Comparison of ENCODE assay signal across 10 mouse cellular contexts in the genomic region with DNA sequence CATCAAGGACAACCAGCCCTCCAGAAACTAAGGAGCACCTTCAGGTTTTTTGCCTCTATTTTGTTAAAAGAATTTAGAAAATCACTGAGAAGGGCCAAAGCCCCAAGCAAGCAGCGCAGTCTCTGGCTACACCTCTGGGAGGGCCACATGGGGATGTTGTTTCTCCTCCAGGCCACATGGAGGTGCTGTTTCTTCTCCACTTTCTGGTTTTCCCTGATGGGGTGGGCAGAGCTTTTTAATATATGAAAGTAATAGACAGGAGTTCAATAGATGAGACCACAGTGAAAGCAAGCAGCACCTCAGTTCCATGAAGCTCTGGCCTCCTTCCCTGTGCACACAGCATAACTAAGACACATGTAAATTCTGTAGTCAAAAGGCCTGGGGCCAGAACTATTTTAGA.
A peak's percentile ranks its signal among the peaks of the same experiment; 100 is the strongest.
DNase-seq lines count a peak whose midpoint lies in the region; ATAC-seq and TF ChIP-seq lines count a peak whose summit lies in the region.
"Had no signal": no experiment of that assay in that cellular context is flagged by ENCODE, and none has a peak within 500 bp of the region (broad histone marks: within the 10 kb centered on the region; RNA-seq: fewer than 3 reads in every experiment).

No protein-coding gene starts in this region.

- peak; percentile 42 to 46 for DNase-seq in cerebellum, postnatal 10 days
- no peak for DNase-seq in cerebellum, adult 2 months
- DNase-seq in spleen, adult 2 months (ENCODE audit: low read depth in 1 of 2, low spot score in 2 of 2) = peak in 1 of 2 experiments; percentile 32
- DNase-seq in spleen, adult 12 weeks (ENCODE audit: low spot score) = no peak
- DNase-seq in lung, embryonic 14.5 days = peak; percentile 57
- no peak for DNase-seq in left cerebral cortex, postnatal 4 days

- no peak overlapping the region for H3K27ac ChIP-seq in cerebellum, adult 2 months (ENCODE audit: insufficient read depth, low read length)
- H3K27ac ChIP-seq in spleen, adult 2 months (ENCODE audit: insufficient read depth, low read length) = no peak overlapping the region
- H3K27ac ChIP-seq in lung, embryonic 14.5 days (ENCODE audit: low read depth) = no peak overlapping the region
- no peak overlapping the region for H3K27ac ChIP-seq in forebrain, embryonic 13.5 days
- H3K27ac ChIP-seq in forebrain, embryonic 12.5 days = no peak overlapping the region
- H3K27ac ChIP-seq: neural tube, embryonic 12.5 days had no signal

- H3K9ac ChIP-seq in lung, embryonic 14.5 days = no peak overlapping the region
- H3K9ac ChIP-seq in forebrain, embryonic 13.5 days = no peak overlapping the region
- H3K9ac ChIP-seq in forebrain, embryonic 12.5 days = no peak overlapping the region
- H3K9ac ChIP-seq: neural tube, embryonic 12.5 days had no signal

- H3K9me3 ChIP-seq in lung, embryonic 14.5 days (ENCODE audit: low read depth, low read length) = no peaks in the 10 kb centered on the region
- H3K9me3 ChIP-seq in forebrain, embryonic 13.5 days (replicated peaks) = no peaks in the 10 kb centered on the region
- no peaks in the 10 kb centered on the region for H3K9me3 ChIP-seq in forebrain, embryonic 12.5 days
- H3K9me3 ChIP-seq: neural tube, embryonic 12.5 days had no signal

- TF ChIP-seq POLR2A in cerebellum, adult 2 months (IDR thresholded peaks at IDR 0.05; ENCODE audit: borderline replicate concordance, insufficient read depth, low read length) = no peak
- TF ChIP-seq POLR2A in spleen, adult 2 months (IDR thresholded peaks at IDR 0.05; ENCODE audit: low read depth, low read length) = no peak

- 97% methylated on average over 1 of the region's 1 CpGs for WGBS in cerebellum, adult 2 months
- WGBS in spleen, adult 2 months = 95% methylated on average over 1 of the region's 1 CpGs
- 87% methylated on average over 1 of the region's 1 CpGs for WGBS in lung, embryonic 14.5 days
- WGBS in forebrain, embryonic 13.5 days = 85% methylated on average over 1 of the region's 1 CpGs
- WGBS in forebrain, embryonic 12.5 days = 68% methylated on average over 1 of the region's 1 CpGs

- no peak for ATAC-seq in lung, embryonic 14.5 days (ENCODE audit: insufficient read depth)
- no peak for ATAC-seq in forebrain, embryonic 13.5 days
- no peak for ATAC-seq in forebrain, embryonic 12.5 days (ENCODE audit: low FRiP score)

- no peak overlapping the region for H3K4me3 ChIP-seq in cerebellum, adult 2 months (replicated peaks; ENCODE audit: insufficient read depth, low read depth, low read length)
- H3K4me3 ChIP-seq in spleen, adult 2 months (ENCODE audit: extremely low read depth, insufficient read depth, insufficient read length) = no peak overlapping the region
- no peak overlapping the region for H3K4me3 ChIP-seq in lung, embryonic 14.5 days (ENCODE audit: low read depth, low read length)
- H3K4me3 ChIP-seq in forebrain, embryonic 13.5 days = no peak overlapping the region
- H3K4me3 ChIP-seq in forebrain, embryonic 12.5 days (replicated peaks) = no peak overlapping the region
- H3K4me3 ChIP-seq: neural tube, embryonic 12.5 days had no signal

- H3K27me3 ChIP-seq in cerebellum, adult 2 months (ENCODE audit: control insufficient read depth, insufficient read depth, low read length) = no peaks in the 10 kb centered on the region
- no peaks in the 10 kb centered on the region for H3K27me3 ChIP-seq in spleen, adult 2 months (ENCODE audit: control insufficient read depth, insufficient read depth, low read length)
- H3K27me3 ChIP-seq in lung, embryonic 14.5 days (ENCODE audit: insufficient read depth, low read length) = no peaks in the 10 kb centered on the region
- H3K27me3 ChIP-seq in forebrain, embryonic 13.5 days = no peaks in the 10 kb centered on the region
- H3K27me3 ChIP-seq in forebrain, embryonic 12.5 days = no peaks in the 10 kb centered on the region
- H3K27me3 ChIP-seq: neural tube, embryonic 12.5 days had no signal

- no peak overlapping the region for H3K4me2 ChIP-seq in lung, embryonic 14.5 days
- no peak overlapping the region for H3K4me2 ChIP-seq in forebrain, embryonic 13.5 days
- H3K4me2 ChIP-seq in forebrain, embryonic 12.5 days = no peak overlapping the region
- H3K4me2 ChIP-seq: neural tube, embryonic 12.5 days had no signal

- TF ChIP-seq CTCF in cerebellum, adult 2 months (IDR thresholded peaks at IDR 0.05; ENCODE audit: borderline replicate concordance, insufficient read depth, low read depth, low read length) = no peak; the same call in 1 of the 2 replicates
- TF ChIP-seq CTCF in spleen, adult 2 months (IDR thresholded peaks at IDR 0.05; ENCODE audit: extremely low read depth, insufficient read depth, insufficient read length, insufficient replicate concordance) = peak; percentile 47; the same call in 1 of the 2 replicates
- TF ChIP-seq CTCF in lung, embryonic 14.5 days (IDR thresholded peaks at IDR 0.05; ENCODE audit: low read depth) = peak; percentile 65

- intact Hi-C loops in left cerebral cortex, postnatal 4 days (cut with DNase I) = no loop called here

- H3K36me3 ChIP-seq in spleen, adult 2 months (ENCODE audit: control insufficient read depth, insufficient read depth, low read length) = peaks cover 1% of the 10 kb centered on the region; the same call in 1 of the 2 replicates
- H3K36me3 ChIP-seq in lung, embryonic 14.5 days (ENCODE audit: insufficient read depth) = peaks cover 46% of the 10 kb centered on the region
- H3K36me3 ChIP-seq in forebrain, embryonic 13.5 days (ENCODE audit: poor library complexity, severe bottlenecking) = peaks cover 3% of the 10 kb centered on the region; the same call in 1 of the 2 replicates
- H3K36me3 ChIP-seq in forebrain, embryonic 12.5 days (replicated peaks) = no peaks in the 10 kb centered on the region
- H3K36me3 ChIP-seq: G1E had no signal

- H3K4me1 ChIP-seq in cerebellum, adult 2 months (ENCODE audit: control insufficient read depth, insufficient read depth, low read length) = no peaks in the 10 kb centered on the region
- no peaks in the 10 kb centered on the region for H3K4me1 ChIP-seq in spleen, adult 2 months (ENCODE audit: control insufficient read depth, insufficient read depth, insufficient read length)
- H3K4me1 ChIP-seq in lung, embryonic 14.5 days (ENCODE audit: insufficient read depth) = no peaks in the 10 kb centered on the region
- H3K4me1 ChIP-seq in forebrain, embryonic 13.5 days = peaks cover 19% of the 10 kb centered on the region
- H3K4me1 ChIP-seq in forebrain, embryonic 12.5 days = no peaks in the 10 kb centered on the region
- H3K4me1 ChIP-seq: neural tube, embryonic 12.5 days had no signal

Comparison
In these comparisons a context has a peak if more than half of its experiments do, and no peak if none do; other contexts are left out.
1. DNase-seq: peak in cerebellum, postnatal 10 days (2 of 2) and lung, embryonic 14.5 days (single experiment); none in cerebellum, adult 2 months (0 of 2), spleen, adult 12 weeks (single experiment) and left cerebral cortex, postnatal 4 days (single experiment).